ENCODE assay signal across 8 mouse cellular contexts in the genomic region with DNA sequence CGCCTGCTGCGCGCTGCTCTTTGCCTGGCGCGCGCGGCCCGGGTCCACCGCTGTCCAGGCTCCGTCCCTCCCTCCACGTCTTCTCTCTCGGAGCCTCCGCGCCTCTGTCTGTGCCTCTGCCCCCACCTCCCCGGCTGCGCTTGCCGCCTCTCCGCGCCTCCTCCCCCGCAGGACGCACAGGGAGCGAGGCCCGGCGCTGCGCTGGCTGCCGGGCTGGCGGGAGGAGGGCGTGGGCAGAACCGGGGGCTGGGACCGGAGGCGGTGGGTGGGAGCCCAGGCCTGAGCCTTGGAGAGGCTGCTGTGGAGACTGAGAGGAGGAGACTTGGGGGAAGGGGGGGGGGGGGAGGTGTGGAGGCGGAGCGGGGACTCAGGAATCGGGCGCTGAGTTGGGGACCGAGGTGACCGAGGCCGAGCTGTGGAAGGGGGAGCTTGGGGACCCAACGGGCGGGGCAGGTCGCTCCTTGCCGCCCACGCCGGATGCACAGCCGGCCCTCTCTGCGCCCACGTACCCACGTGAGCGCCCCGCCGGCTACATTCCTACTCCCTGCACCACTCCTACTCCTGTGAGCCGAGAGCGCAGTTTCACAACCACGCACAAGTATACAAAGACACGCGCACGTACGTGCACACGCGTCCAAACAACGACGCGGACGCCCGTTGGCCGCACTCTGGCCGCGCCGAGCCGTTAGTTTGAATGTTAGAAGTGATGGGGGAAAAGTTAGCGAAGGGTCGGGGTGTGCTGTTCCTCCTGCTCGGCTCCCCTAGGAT. TPM values are rescaled to one million over a fixed set of nuclear protein-coding genes. Genes with fewer than 3 reads are reported as not detected.
DNase-seq lines count a peak whose midpoint lies in the region; ATAC-seq and TF ChIP-seq lines count a peak whose summit lies in the region.

Gene Nemp1 (plus strand): TSS at position 401 of the 768 bp plus-strand sequence.

- in situ Hi-C loops in CH12.LX (cut with MboI; ENCODE audit: low pct_ligation_motif_present, low pct_unique_long_range_greater_than_20kb, low sequenced_read_pairs) = no loop called here

- TF ChIP-seq POLR2A in CH12.LX (IDR thresholded peaks at IDR 0.05; ENCODE audit: low read depth, low read length) = no peak; the same call in 1 of the 2 replicates
- no peak; the same call in 1 of the 2 replicates for TF ChIP-seq POLR2A in testis, adult 2 months (IDR thresholded peaks at IDR 0.05; ENCODE audit: control insufficient read depth, low read depth, low read length)

- dilution Hi-C loops in CH12.LX (cut with MboI; ENCODE audit: extremely low pct_ligation_motif_present, extremely low pct_unique_long_range_greater_than_20kb, low sequenced_read_pairs) = no loop called here

- peaks cover 15 to 62% of the 10 kb centered on the region in 2 experiments for H3K4me1 ChIP-seq in CH12.LX (ENCODE audit: control insufficient read depth in 1 of 2, insufficient read depth in 2 of 2)
- H3K4me1 ChIP-seq in brown adipose tissue, adult 24 weeks (ENCODE audit: control insufficient read depth, insufficient read depth, insufficient read length, low read length) = peaks cover 7% of the 10 kb centered on the region
- H3K4me1 ChIP-seq in forebrain, embryonic 12.5 days = peaks cover 67% of the 10 kb centered on the region
- peaks cover 47% of the 10 kb centered on the region for H3K4me1 ChIP-seq in heart, postnatal 0 days (ENCODE audit: control insufficient read depth, insufficient read depth)
- H3K4me1 ChIP-seq in neural tube, embryonic 13.5 days (replicated peaks) = peaks cover 76% of the 10 kb centered on the region
- H3K4me1 ChIP-seq in testis, adult 2 months (ENCODE audit: control insufficient read depth, insufficient read depth, low read length) = peaks cover 30% of the 10 kb centered on the region

- H3K4me3 ChIP-seq in CH12.LX (replicated peaks in 1 of 3; ENCODE audit: low read depth in 2 of 3, low read length in 2 of 3, poor library complexity in 1 of 3) = peak within 1 kb of the TSS; percentile 56 to 72 (median 61)
- peak within 1 kb of the TSS; percentile 84 for H3K4me3 ChIP-seq in brown adipose tissue, adult 24 weeks (ENCODE audit: insufficient read depth, low read depth, low read length)
- H3K4me3 ChIP-seq in forebrain, embryonic 12.5 days (replicated peaks) = peak within 1 kb of the TSS; percentile 57
- peak within 1 kb of the TSS; percentile 65 for H3K4me3 ChIP-seq in heart, postnatal 0 days (ENCODE audit: low read depth, low read length)
- peak within 1 kb of the TSS; percentile 54 for H3K4me3 ChIP-seq in neural tube, embryonic 13.5 days
- peak within 1 kb of the TSS; percentile 93 for H3K4me3 ChIP-seq in testis, adult 2 months (ENCODE audit: control insufficient read depth, low read depth, low read length)

- ATAC-seq in forebrain, embryonic 12.5 days (ENCODE audit: low FRiP score) = peak; percentile 61
- ATAC-seq in heart, postnatal 0 days (ENCODE audit: insufficient read depth, low read depth) = peak; percentile 58
- ATAC-seq in neural tube, embryonic 13.5 days (ENCODE audit: low read depth) = peak; percentile 44

- TF ChIP-seq CTCF in CH12.LX (conservative IDR thresholded peaks at IDR 0.05 in 1 of 2, IDR thresholded peaks at IDR 0.05 in 1 of 2; ENCODE audit: low read depth in 2 of 2, low read length in 2 of 2) = no peak
- no peak for TF ChIP-seq CTCF in heart, postnatal 0 days (IDR thresholded peaks at IDR 0.05; ENCODE audit: low read depth)
- TF ChIP-seq CTCF in testis, adult 2 months (IDR thresholded peaks at IDR 0.05; ENCODE audit: control insufficient read depth, insufficient read depth, insufficient replicate concordance, low read depth, low read length) = no peak

- H3K4me2 ChIP-seq in CH12.LX (ENCODE audit: insufficient read depth, low read depth, poor library complexity, severe bottlenecking) = peak within 1 kb of the TSS; percentile 77
- H3K4me2 ChIP-seq in forebrain, embryonic 12.5 days = peak within 1 kb of the TSS; percentile 97
- peak within 1 kb of the TSS; percentile 71 for H3K4me2 ChIP-seq in heart, postnatal 0 days (ENCODE audit: low read depth, low read length)
- peak within 1 kb of the TSS; percentile 83 for H3K4me2 ChIP-seq in neural tube, embryonic 13.5 days

- no peaks in the 10 kb centered on the region for H3K79me2 ChIP-seq in CH12.LX (replicated peaks; ENCODE audit: control insufficient read depth, extremely low read depth, insufficient read depth, poor library complexity, severe bottlenecking)

- H3K27me3 ChIP-seq in CH12.LX (replicated peaks) = peaks cover 26% of the 10 kb centered on the region
- peaks cover 82% of the 10 kb centered on the region for H3K27me3 ChIP-seq in forebrain, embryonic 12.5 days
- no peaks in the 10 kb centered on the region for H3K27me3 ChIP-seq in heart, postnatal 0 days (ENCODE audit: control insufficient read depth, insufficient read depth, low read length)
- H3K27me3 ChIP-seq in neural tube, embryonic 13.5 days = peaks cover 86% of the 10 kb centered on the region
- no peaks in the 10 kb centered on the region for H3K27me3 ChIP-seq in testis, adult 2 months (ENCODE audit: control insufficient read depth, insufficient read depth, low read length)

- H3K9me3 ChIP-seq in CH12.LX (replicated peaks; ENCODE audit: low read length) = no peaks in the 10 kb centered on the region
- H3K9me3 ChIP-seq in forebrain, embryonic 12.5 days = no peaks in the 10 kb centered on the region
- no peaks in the 10 kb centered on the region for H3K9me3 ChIP-seq in heart, postnatal 0 days (replicated peaks; ENCODE audit: control insufficient read depth, low read length)
- no peaks in the 10 kb centered on the region for H3K9me3 ChIP-seq in neural tube, embryonic 13.5 days

- under 1% methylated on average over 65 of the region's 73 CpGs for WGBS in forebrain, embryonic 12.5 days
- under 1% methylated on average over 69 of the region's 73 CpGs for WGBS in heart, postnatal 0 days
- under 1% methylated on average over 69 of the region's 73 CpGs for WGBS in neural tube, embryonic 13.5 days

- peak; percentile 35 for DNase-seq in CH12.LX (ENCODE audit: extremely low read depth)
- DNase-seq in heart, postnatal 0 days (ENCODE audit: low spot score) = peak; percentile 88
- DNase-seq in kidney, postnatal 25 days = peak; percentile 86 to 96
- DNase-seq in lung, adult 18-20 months = peak; percentile 92 to 94

- peaks cover 0 to 14% of the 10 kb centered on the region in 2 experiments for H3K36me3 ChIP-seq in CH12.LX (replicated peaks in 1 of 2; ENCODE audit: control insufficient read depth in 1 of 2, insufficient read depth in 1 of 2, low read length in 1 of 2)
- H3K36me3 ChIP-seq in forebrain, embryonic 12.5 days (replicated peaks) = no peaks in the 10 kb centered on the region
- H3K36me3 ChIP-seq in heart, postnatal 0 days (replicated peaks; ENCODE audit: control insufficient read depth, insufficient read depth, low read length) = peaks cover 22% of the 10 kb centered on the region
- H3K36me3 ChIP-seq in neural tube, embryonic 13.5 days = no peaks in the 10 kb centered on the region
- H3K36me3 ChIP-seq in testis, adult 2 months (ENCODE audit: control insufficient read depth, insufficient read depth, low read length) = no peaks in the 10 kb centered on the region

- TF ChIP-seq RAD21 in CH12.LX (IDR thresholded peaks at IDR 0.05; ENCODE audit: low read depth, low read length) = no peak

- peak within 1 kb of the TSS; percentile 87 for H3K27ac ChIP-seq in CH12.LX (ENCODE audit: insufficient read depth, low read depth)
- H3K27ac ChIP-seq in brown adipose tissue, adult 24 weeks (replicated peaks; ENCODE audit: low read depth, low read length) = peak within 1 kb of the TSS; percentile 99
- H3K27ac ChIP-seq in forebrain, embryonic 12.5 days = peak within 1 kb of the TSS; percentile 56
- H3K27ac ChIP-seq in heart, postnatal 0 days (ENCODE audit: low read depth) = peak within 1 kb of the TSS; percentile 96
- peak within 1 kb of the TSS; percentile 78 for H3K27ac ChIP-seq in neural tube, embryonic 13.5 days (replicated peaks)
- peak within 1 kb of the TSS; percentile 94 for H3K27ac ChIP-seq in testis, adult 2 months (ENCODE audit: control insufficient read depth, insufficient read depth, low read depth, low read length)

- TF ChIP-seq EP300 in CH12.LX (IDR thresholded peaks at IDR 0.05; ENCODE audit: low read length) = no peak
- TF ChIP-seq EP300 in heart, postnatal 0 days (IDR thresholded peaks at IDR 0.05; ENCODE audit: low read depth) = no peak

- peak within 1 kb of the TSS; percentile 93 for H3K9ac ChIP-seq in CH12.LX (ENCODE audit: insufficient read depth, low read depth)
- peak within 1 kb of the TSS; percentile 70 for H3K9ac ChIP-seq in forebrain, embryonic 12.5 days
- peak within 1 kb of the TSS; percentile 68 for H3K9ac ChIP-seq in heart, postnatal 0 days (replicated peaks; ENCODE audit: low read depth, low read length)
- H3K9ac ChIP-seq in neural tube, embryonic 13.5 days = peak within 1 kb of the TSS; percentile 72

TF ChIP-seq in CH12.LX, 34 proteins besides CTCF, POLR2A, EP300 and RAD21 (continues in another document):
- TF ChIP-seq POLR2AphosphoS2 (IDR thresholded peaks at IDR 0.05; ENCODE audit: low read depth, low read length) (no peak), MAZ (IDR thresholded peaks at IDR 0.05; ENCODE audit: low read depth, low read length) (0 out of 2 replicates have a peak, but pooled peaks have one; percentile 11), KAT2A (IDR thresholded peaks at IDR 0.05; ENCODE audit: insufficient replicate concordance, low read length) (no peak), PAX5 (IDR thresholded peaks at IDR 0.05; ENCODE audit: low read length) (no peak), USF1 (IDR thresholded peaks at IDR 0.05; ENCODE audit: low read depth, low read length) (peak; percentile 8; the same call in 1 of the 2 replicates), HCFC1 (IDR thresholded peaks at IDR 0.05; ENCODE audit: low read depth, low read length) (no peak), ZNF384 (IDR thresholded peaks at IDR 0.05; ENCODE audit: low read depth, low read length) (no peak), TBP (conservative IDR thresholded peaks at IDR 0.05; ENCODE audit: low read depth, low read length) (no peak), MAFK (IDR thresholded peaks at IDR 0.05; ENCODE audit: insufficient replicate concordance, low read length) (no peak), ETS1 (conservative IDR thresholded peaks at IDR 0.05; ENCODE audit: low read depth, low read length) (no peak), NRF1 (IDR thresholded peaks at IDR 0.05; ENCODE audit: low read depth, low read length) (0 out of 2 replicates have a peak, but pooled peaks have one; percentile 17)

RNA-seq across cellular contexts. Expression of gene Nemp1, which starts in this region (rescaled TPM):
- total RNA-seq in CH12.LX (2012; rRNA removed) (12.5 and 13.2 TPM in 2 replicates), CH12.LX (2014; rRNA removed) (17.4 and 18.3 TPM in 2 replicates)
- 7.5 and 8.3 TPM in 2 replicates for polyA plus RNA-seq in CH12.LX (2012; ENCODE audit: insufficient read length, low read depth)
- polyA plus RNA-seq in brown adipose tissue, adult 24 weeks (2012; ENCODE audit: insufficient read depth, insufficient read length, missing spikeins) = 1.0 and 2.5 TPM in 2 replicates
- polyA plus RNA-seq in forebrain, embryonic 12.5 days (2016; fragmentation: Nextera tagmentation; extraction: Ambion mirVana) = 10.0 TPM in 2 replicates
- 10.0 and 16.0 TPM in 2 replicates for total RNA-seq in heart, postnatal 0 days (2014; rRNA removed; ENCODE audit: low replicate concordance)
- 4.2 and 4.5 TPM in 2 replicates for polyA plus RNA-seq in heart, postnatal 0 days (2015; fragmentation: Nextera tagmentation; extraction: Ambion mirVana)
- 3.3 and 3.6 TPM in 2 replicates for polyA plus RNA-seq in neural tube, embryonic 13.5 days (2015; fragmentation: Nextera tagmentation; extraction: Ambion mirVana)
- 46.8 and 58.1 TPM in 2 replicates for polyA plus RNA-seq in testis, adult 2 months (2012; rRNA removed)

Comparison
In these comparisons a context has a peak if more than half of its experiments do, and no peak if none do; other contexts are left out.
1. Peak in every context shown above with its lines: DNase-seq, ATAC-seq, H3K4me3 ChIP-seq and H3K27ac ChIP-seq.
2. DNase-seq: peak in every context shown above with its lines; median percentile 93 in lung, adult 18-20 months; 91 in kidney, postnatal 25 days; 88 in heart, postnatal 0 days; 35 in CH12.LX.